Mouse (Mus musculus) liver, embryonic 13.5 days (tissue): ENCODE measurements around the gene Lysmd1. TPM values are rescaled to one million over a fixed set of nuclear protein-coding genes. Genes with fewer than 3 reads are reported as not detected.
"Not testable (repeated sequence)": the region's sequence is repeated elsewhere in the genome, so short reads cannot be mapped to it uniquely, and the experiment has no call there.

Experiments
- ATAC-seq: fragments of 200-750 bp; cut with Nextera tagmentation; 2 replicates; pipeline ENCODE4 v1.8.0; 2017; ENCODE audit warnings: low read depth, mild to moderate bottlenecking, moderate number of reproducible peaks, moderate library complexity
- DNase-seq: peaks from one replicate; pipeline ENCODE4 v3.0.0; 2022
- H3K27ac ChIP-seq: fragments of 300-500 bp; sonication (generic); 2 replicates; pipeline ENCODE4 v1.5.1; 2015; ENCODE audit warnings: moderate library complexity, mild to moderate bottlenecking, inconsistent platforms
- H3K27me3 ChIP-seq: fragments of 300-500 bp; sonication (generic); 2 replicates; pipeline ENCODE4 v1.6.1; 2015; ENCODE audit warnings: mild to moderate bottlenecking, inconsistent platforms
- H3K36me3 ChIP-seq: fragments of 300-500 bp; sonication (generic); 2 replicates; pipeline ENCODE4 v1.6.1; 2015; ENCODE audit warnings: mild to moderate bottlenecking, inconsistent platforms
- H3K4me1 ChIP-seq: fragments of 300-500 bp; sonication (generic); replicated peaks from 2 replicates; pipeline ENCODE4 v1.6.1; 2015; ENCODE audit warnings: inconsistent platforms
- H3K4me2 ChIP-seq: fragments of 300-500 bp; sonication (generic); 2 replicates; pipeline ENCODE4 v1.6.1; 2015; ENCODE audit warnings: inconsistent platforms, mild to moderate bottlenecking, moderate library complexity
- H3K4me3 ChIP-seq: fragments of 300-500 bp; sonication (generic); replicated peaks from 2 replicates; pipeline ENCODE4 v1.5.1; 2015; ENCODE audit warnings: mild to moderate bottlenecking, inconsistent platforms
- H3K9ac ChIP-seq: fragments of 300-500 bp; sonication (generic); 2 replicates; pipeline ENCODE4 v1.6.1; 2015; ENCODE audit warnings: mild to moderate bottlenecking, inconsistent platforms
- H3K9me3 ChIP-seq: fragments of 300-500 bp; sonication (generic); replicated peaks from 2 replicates; pipeline ENCODE4 v1.6.1; 2016; ENCODE audit warnings: inconsistent platforms
- WGBS: fragments of 180-500 bp; shearing (Covaris S2); methylation state at CpG from one replicate; pipeline ENCODE4 v1.1.7; 2015; ENCODE audit not compliant: insufficient replicate concordance; 5-methylcytosine and 5-hydroxymethylcytosine counted together
- polyA plus RNA-seq: library from polyadenylated mRNA; unstranded; fragments of >200 nt; fragmentation: Nextera tagmentation; extraction: Ambion mirVana; gene quantifications from 2 replicates; pipeline ENCODE4 v1.2.1, GENCODE M21; 2015

Lysmd1 gene
- 7.3 and 7.5 TPM in 2 replicates for polyA plus RNA-seq

GRCm38 (mm10) chr3:95133680-95134101 is at the start of gene Lysmd1, which contains the start of gene Scnm1:
Lysmd1 (plus strand) TSS chr3:95134088.
Scnm1 (minus strand) TSS chr3:95134011.
- ATAC-seq = peak; percentile 92
- peak within 1 kb of the TSS; percentile 83 for H3K27ac ChIP-seq

DNA sequence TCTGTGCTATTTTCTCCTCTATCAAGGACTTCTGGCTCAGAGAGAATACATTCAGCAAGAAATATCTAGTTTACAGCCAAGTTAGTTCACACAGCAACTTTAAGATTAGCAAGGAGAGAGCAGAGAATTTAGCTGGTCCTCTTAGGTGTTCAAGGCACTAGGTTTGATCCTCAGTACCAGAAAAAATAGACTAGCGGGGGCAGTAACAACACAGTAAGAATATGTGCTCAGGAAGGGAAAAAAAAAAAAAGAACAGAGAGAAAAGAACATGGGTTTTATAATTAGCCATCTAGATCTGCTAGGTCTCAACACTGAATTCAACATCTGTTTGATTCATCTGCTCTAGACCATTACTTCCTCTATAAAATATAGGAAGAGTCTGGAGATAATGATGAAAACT is 45.8 kb upstream of the Lysmd1 start:
- WGBS = 82% methylated on average over 1 of the region's 1 CpGs
- peaks cover 9% of the 10 kb centered on the region for H3K36me3 ChIP-seq

More at GRCm38 (mm10) chr3:95133680-95134101, at the start of gene Lysmd1, which contains the start of gene Scnm1:
- Histone ChIP-seq H3K4me1 (peaks cover 30% of the 10 kb centered on the region), H3K36me3 (peaks cover 24% of the 10 kb centered on the region), H3K4me3 (peak within 1 kb of the TSS; percentile 81), H3K9ac (peak within 1 kb of the TSS; percentile 85), H3K27me3 (no peaks in the 10 kb centered on the region), H3K4me2 (peak within 1 kb of the TSS; percentile 89), H3K9me3 (no peaks in the 10 kb centered on the region)
- DNase-seq = peak; percentile 90
- WGBS = under 1% methylated on average over 20 of the region's 20 CpGs

DNA sequence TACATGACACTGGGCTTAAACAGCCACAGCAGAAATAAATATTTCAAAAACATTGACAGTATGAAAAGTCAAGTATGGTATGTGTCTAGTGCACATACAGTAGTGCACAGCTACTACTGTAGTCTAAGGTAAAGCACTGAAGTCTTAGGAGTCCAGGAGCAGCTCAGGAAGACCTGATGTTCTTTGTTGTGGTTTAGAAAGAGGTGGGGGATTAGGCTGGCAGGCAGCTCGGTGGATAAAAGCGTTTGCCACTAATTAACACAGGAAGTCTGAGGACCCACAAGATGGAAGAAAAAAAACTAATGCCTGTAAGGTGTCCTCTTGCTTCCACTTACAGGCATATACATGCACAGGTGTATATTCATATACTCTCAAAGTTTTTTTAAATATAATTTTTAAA is 33.0 kb upstream of the Lysmd1 start:
- H3K36me3 ChIP-seq = peaks cover 36% of the 10 kb centered on the region
- DNase-seq (no peak), ATAC-seq (no peak)
- H3K9ac ChIP-seq = no peak overlapping the region
- peaks cover 51% of the 10 kb centered on the region for H3K4me1 ChIP-seq
- H3K4me2 ChIP-seq = no peak overlapping the region
- H3K27me3 ChIP-seq = no peaks in the 10 kb centered on the region
- no peak overlapping the region for H3K4me3 ChIP-seq
- no peak overlapping the region for H3K27ac ChIP-seq
- no peaks in the 10 kb centered on the region for H3K9me3 ChIP-seq
- WGBS = 25% methylated on average over 2 of the region's 2 CpGs

More for the DNA sequence above, 45.8 kb upstream of the Lysmd1 start:
- DNase-seq (no peak), ATAC-seq (no peak)
- Histone ChIP-seq H3K27ac (no peak overlapping the region), H3K9me3 (no peaks in the 10 kb centered on the region), H3K4me3 (no peak overlapping the region), H3K4me1 (peaks cover 3% of the 10 kb centered on the region), H3K27me3 (no peaks in the 10 kb centered on the region), H3K4me2 (no peak overlapping the region), H3K9ac (no peak overlapping the region)

DNA sequence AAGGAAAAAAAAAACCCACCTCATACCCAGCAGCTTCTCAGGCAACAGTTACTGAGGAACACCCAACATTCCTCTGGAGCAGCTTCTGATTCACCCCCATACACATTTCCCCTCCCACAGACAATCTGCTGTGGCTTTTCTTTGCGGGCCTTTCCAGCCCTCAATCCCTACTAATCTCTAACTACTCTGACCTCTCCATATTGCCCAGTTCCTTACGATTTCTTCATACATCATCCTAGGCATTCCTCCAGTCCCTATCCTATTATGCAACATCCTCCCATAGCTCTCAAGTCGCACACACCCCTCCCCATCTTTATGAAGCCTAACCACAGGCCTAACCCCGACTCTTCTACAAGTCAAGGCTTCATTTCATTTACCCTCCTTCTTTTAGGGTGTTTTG is 28.8 kb upstream of the Lysmd1 start:
- Histone ChIP-seq H3K27ac (peak overlapping the region; percentile 90), H3K4me3 (peak overlapping the region; percentile 93), H3K4me2 (peak overlapping the region; percentile 87), H3K9ac (peak overlapping the region; percentile 96), H3K9me3 (no peaks in the 10 kb centered on the region), H3K4me1 (peaks cover 63% of the 10 kb centered on the region), H3K36me3 (peaks cover 20% of the 10 kb centered on the region), H3K27me3 (no peaks in the 10 kb centered on the region)
- DNase-seq = no peak
- WGBS = 8% methylated on average over 4 of the region's 4 CpGs
- no peak for ATAC-seq

DNA sequence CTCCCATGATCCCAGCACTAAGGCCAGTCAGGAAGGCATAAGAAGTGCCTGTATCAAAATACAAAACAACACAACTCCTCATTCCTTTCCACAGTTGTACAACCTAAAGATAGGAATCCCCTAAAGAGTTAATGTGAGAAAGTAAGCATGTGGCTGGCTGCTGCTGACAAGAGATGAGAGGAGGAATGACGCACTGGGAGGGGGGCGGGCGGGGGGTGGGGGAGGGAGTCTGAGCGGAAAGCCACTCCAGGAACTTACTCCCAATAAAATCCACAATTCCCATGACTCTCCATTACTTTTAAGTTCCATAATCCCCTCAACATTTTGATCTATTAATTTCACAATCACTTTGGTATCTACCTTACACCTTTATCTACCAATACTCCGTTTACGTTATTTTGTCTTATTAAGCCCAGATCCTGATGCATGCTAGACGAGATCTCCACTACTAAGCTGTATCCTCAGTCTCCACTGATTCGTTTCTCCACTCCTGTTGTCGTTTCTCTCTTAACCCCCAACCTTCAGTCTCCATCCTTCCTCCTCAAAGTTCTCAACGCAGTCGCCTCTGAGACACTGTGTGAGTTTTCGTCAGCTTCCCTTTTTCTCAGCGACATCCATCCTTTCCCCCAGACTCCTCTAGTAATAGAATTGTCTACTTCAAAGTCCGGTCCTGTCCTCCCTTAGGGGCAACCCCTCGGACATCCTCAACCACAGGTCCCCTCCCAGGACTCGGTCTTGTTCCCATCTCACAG is 28.1 kb upstream of the Lysmd1 start:
- ATAC-seq (no peak), DNase-seq (no peak)

DNA sequence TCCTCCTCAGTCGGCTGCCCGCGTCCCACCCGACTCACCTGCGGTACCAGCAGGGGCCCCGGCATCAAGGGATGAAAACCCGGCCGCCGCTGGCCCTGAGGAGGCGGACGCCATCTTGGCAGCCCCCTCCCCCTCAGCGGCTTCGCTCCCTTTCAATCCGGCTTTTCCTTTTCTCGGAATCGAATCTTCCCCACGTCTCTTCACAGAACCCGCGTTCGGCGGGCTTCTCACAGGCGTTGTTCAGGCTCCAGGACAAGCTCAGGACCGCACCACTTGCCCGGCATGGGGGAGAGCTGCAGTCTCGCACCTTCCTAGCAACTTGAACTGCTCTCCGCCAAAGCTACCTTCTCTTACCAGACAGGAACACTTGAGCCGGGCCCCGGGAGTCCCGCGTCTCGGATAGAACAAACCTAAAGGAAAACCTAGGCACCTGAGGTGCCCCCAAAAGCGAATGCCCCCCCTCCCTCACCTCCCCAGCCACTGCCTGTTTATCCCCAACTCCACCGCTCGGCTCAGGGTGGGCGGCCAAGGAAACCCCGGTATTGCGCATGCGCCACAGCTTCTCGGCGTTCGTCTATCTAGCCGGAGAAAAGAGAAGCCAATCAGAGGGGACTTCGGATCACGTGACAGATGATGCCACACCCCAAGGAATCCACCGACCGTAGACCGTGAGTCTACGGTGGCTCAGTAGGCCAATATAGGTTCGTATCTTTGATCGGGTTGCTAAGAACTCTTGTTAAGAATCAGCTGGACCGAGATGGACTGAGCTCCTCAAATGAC is 27.4 kb upstream of the Lysmd1 start, which contains the start of gene Pip5k1a:
Pip5k1a (minus strand) TSS at position 593 of the 780 bp plus-strand sequence.
- DNase-seq (peak; percentile 95), ATAC-seq (peak; percentile 82)
- no peaks in the 10 kb centered on the region for H3K9me3 ChIP-seq
- peak within 1 kb of the TSS; percentile 93 for H3K4me3 ChIP-seq
- peaks cover 61% of the 10 kb centered on the region for H3K4me1 ChIP-seq
- peaks cover 16% of the 10 kb centered on the region for H3K36me3 ChIP-seq
- H3K9ac ChIP-seq = peak within 1 kb of the TSS; percentile 96
- H3K4me2 ChIP-seq = peak within 1 kb of the TSS; percentile 87
- WGBS = under 1% methylated on average over 51 of the region's 51 CpGs
- no peaks in the 10 kb centered on the region for H3K27me3 ChIP-seq
- peak within 1 kb of the TSS; percentile 90 for H3K27ac ChIP-seq

More for the DNA sequence above, 28.1 kb upstream of the Lysmd1 start:
- Histone ChIP-seq H3K9me3 (no peaks in the 10 kb centered on the region), H3K27me3 (no peaks in the 10 kb centered on the region), H3K4me1 (peaks cover 64% of the 10 kb centered on the region), H3K36me3 (peaks cover 20% of the 10 kb centered on the region), H3K4me2 (peak overlapping the region; percentile 87), H3K4me3 (peak overlapping the region; percentile 93), H3K9ac (peak overlapping the region; percentile 96), H3K27ac (peak overlapping the region; percentile 90)
- WGBS = under 1% methylated on average over 16 of the region's 16 CpGs

DNA sequence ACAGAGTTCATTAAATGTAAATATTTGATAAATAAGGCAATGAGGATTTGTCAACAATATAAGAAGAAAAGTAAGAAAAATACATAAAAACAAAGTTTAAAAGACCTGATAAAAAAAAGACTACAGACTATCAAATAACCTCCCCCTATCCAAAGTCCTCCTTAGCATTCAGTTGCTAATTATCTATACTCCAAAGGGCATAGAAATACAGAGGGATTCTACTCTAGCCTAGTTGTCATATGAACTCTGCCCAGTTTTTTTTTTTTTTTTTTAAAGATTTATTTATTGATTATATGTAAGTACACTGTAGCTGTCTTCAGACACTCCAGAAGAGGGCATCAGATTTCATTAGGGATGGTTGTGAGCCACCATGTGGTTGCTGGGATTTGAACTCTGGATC is 26.6 kb upstream of the Lysmd1 start:
- H3K27ac ChIP-seq, H3K27me3 ChIP-seq, DNase-seq, H3K9me3 ChIP-seq, ATAC-seq: not testable (repeated sequence)
- Histone ChIP-seq H3K9ac (0 out of 2 replicates have a peak overlapping the region, but pooled peaks have one; percentile 56), H3K36me3 (peaks cover 10% of the 10 kb centered on the region; the same call in 1 of the 2 replicates), H3K4me3 (peak overlapping the region; percentile 93), H3K4me1 (peaks cover 59% of the 10 kb centered on the region), H3K4me2 (peak overlapping the region; percentile 68)

- no peak overlapping the region for H3K4me3 ChIP-seq
- H3K4me2 ChIP-seq = no peak overlapping the region
- no peak overlapping the region; the same call in 1 of the 2 replicates for H3K9ac ChIP-seq
- peaks cover 61% of the 10 kb centered on the region for H3K4me1 ChIP-seq
- H3K9me3 ChIP-seq = no peaks in the 10 kb centered on the region
- peaks cover 8% of the 10 kb centered on the region; the same call in 1 of the 2 replicates for H3K36me3 ChIP-seq
- no peaks in the 10 kb centered on the region for H3K27me3 ChIP-seq
- ATAC-seq (no peak), DNase-seq (no peak)
- 54% methylated on average over 2 of the region's 2 CpGs for WGBS
- H3K27ac ChIP-seq = 0 out of 2 replicates have a peak overlapping the region, but pooled peaks have one; percentile 18
Measured at GRCm38 (mm10) chr3:95107898-95108297, 26.0 kb upstream of the Lysmd1 start.

- under 1% methylated on average over 54 of the region's 54 CpGs for WGBS
- Histone ChIP-seq H3K27ac (peak within 1 kb of the TSS; percentile 92), H3K9me3 (no peaks in the 10 kb centered on the region), H3K4me2 (peak within 1 kb of the TSS; percentile 62), H3K27me3 (no peaks in the 10 kb centered on the region), H3K4me3 (peak within 1 kb of the TSS; percentile 78), H3K36me3 (peaks cover 18% of the 10 kb centered on the region), H3K4me1 (peaks cover 45% of the 10 kb centered on the region), H3K9ac (peak within 1 kb of the TSS; percentile 84)
- DNase-seq (peak; percentile 85), ATAC-seq (peak; percentile 71)
Measured at GRCm38 (mm10) chr3:95110911-95111726, 22.8 kb upstream of the Lysmd1 start, which contains the start of gene Vps72. Vps72 (plus strand) TSS chr3:95111022.

- H3K4me3 ChIP-seq = 0 out of 2 replicates have a peak overlapping the region, but pooled peaks have one; percentile 78
- ATAC-seq = no peak
- H3K9ac ChIP-seq = peak overlapping the region; percentile 48; the same call in 1 of the 2 replicates
- H3K27me3 ChIP-seq = no peaks in the 10 kb centered on the region
- H3K36me3 ChIP-seq = peaks cover 21% of the 10 kb centered on the region
- no peak overlapping the region for H3K27ac ChIP-seq
- no peaks in the 10 kb centered on the region for H3K9me3 ChIP-seq
- 90% methylated on average over 1 of the region's 1 CpGs for WGBS
- DNase-seq = no peak
- peaks cover 43% of the 10 kb centered on the region for H3K4me1 ChIP-seq
- H3K4me2 ChIP-seq = 0 out of 2 replicates have a peak overlapping the region, but pooled peaks have one; percentile 48
Measured at GRCm38 (mm10) chr3:95112760-95113159, 21.1 kb upstream of the Lysmd1 start.
